Mouse (Mus musculus) E14TG2a.4 (cell line): ENCODE results near the gene 2810004N23Rik.

Source experiments
- H3K27me3 ChIP-seq: 2 replicates; pipeline ENCODE4 v1.6.1; 2014; ENCODE audit warnings: low read length, control low read depth; ENCODE audit not compliant: insufficient read depth
- H3K36me3 ChIP-seq: 2 replicates; pipeline ENCODE4 v1.6.1; 2014; ENCODE audit warnings: low read length, control low read depth; ENCODE audit not compliant: insufficient read depth
- H3K4me1 ChIP-seq: replicated peaks from 2 replicates; pipeline ENCODE4 v1.6.1; 2014; ENCODE audit warnings: low read depth, low read length, control low read depth
- H3K4me3 ChIP-seq: replicated peaks from 2 replicates; pipeline ENCODE4 v1.5.1; 2014; ENCODE audit warnings: mild to moderate bottlenecking, low read length
- H3K9me3 ChIP-seq: 2 replicates; pipeline ENCODE4 v1.6.1; 2014; ENCODE audit warnings: low read length, control low read depth
- CTCF ChIP-seq: conservative IDR thresholded peaks from 2 replicates; pipeline ENCODE4 v1.5.1; 2014; ENCODE audit warnings: low read length
- NANOG ChIP-seq: IDR thresholded peaks from 2 replicates; pipeline ENCODE4 v1.6.1; 2014; ENCODE audit warnings: borderline replicate concordance, low read length, mixed read lengths
- POU5F1 ChIP-seq: IDR thresholded peaks from 2 replicates; pipeline ENCODE4 v1.6.1; 2014; ENCODE audit warnings: low read length, borderline replicate concordance

Gene 2810004N23Rik

DNA sequence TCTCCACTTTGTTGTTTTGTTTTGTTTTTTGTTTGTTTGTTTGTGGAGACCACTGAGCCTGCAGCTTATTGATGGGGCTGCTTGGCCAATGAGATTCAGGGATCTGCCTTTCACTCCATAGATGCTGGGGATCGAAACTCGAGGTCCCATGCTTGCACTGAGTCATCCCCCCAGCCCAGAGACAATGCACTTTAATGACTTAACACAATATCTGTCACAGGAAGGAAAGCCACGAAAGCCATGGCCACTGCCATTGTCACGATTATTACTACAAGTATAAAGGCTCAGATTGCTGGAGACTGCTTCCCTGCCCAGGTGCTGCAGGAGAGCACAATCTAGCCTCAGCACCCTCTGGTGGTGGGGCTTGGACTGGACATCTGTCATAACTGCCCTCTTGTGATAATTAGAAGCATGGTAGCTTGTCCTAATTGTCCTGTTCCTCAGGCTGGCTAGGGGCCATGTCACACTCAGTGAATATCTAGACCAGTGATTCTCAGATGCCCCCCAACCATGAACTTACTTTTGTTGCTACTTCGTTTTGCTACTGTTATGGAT lies 52.8 kb downstream of the 2810004N23Rik start:
- Histone ChIP-seq H3K36me3 (no peaks in the 10 kb centered on the region), H3K4me1 (peaks cover 14% of the 10 kb centered on the region), H3K27me3 (0 out of 2 replicates have a peak, but pooled peaks cover 2% of the 10 kb centered on the region), H3K4me3 (no peak overlapping the region), H3K9me3 (no peaks in the 10 kb centered on the region)
- peak; percentile 33 for TF ChIP-seq CTCF
- no peak for TF ChIP-seq POU5F1

DNA sequence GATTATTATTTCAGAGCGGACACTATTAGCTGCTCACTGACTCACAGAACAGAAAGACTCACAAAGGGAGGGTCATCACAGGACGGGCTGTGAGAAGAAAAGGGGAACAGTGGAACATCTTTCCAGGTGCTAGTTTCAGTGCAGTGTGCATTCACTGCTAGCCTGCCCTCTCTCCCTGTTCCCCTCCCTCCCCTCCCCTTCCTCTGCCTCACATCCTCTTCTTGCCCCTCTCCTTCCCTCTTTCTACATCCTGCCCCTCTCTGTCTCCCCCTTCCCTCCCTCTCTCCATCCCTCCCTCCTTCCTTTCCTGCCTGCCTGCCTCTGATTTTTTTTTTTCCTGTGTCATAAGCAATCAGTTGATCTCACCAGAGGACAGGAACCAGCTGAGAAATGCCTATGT lies 53.5 kb downstream of the 2810004N23Rik start:
- Histone ChIP-seq H3K36me3 (no peaks in the 10 kb centered on the region), H3K4me3 (no peak overlapping the region), H3K4me1 (peaks cover 17% of the 10 kb centered on the region), H3K9me3 (no peaks in the 10 kb centered on the region), H3K27me3 (peaks cover 4% of the 10 kb centered on the region; the same call in 1 of the 2 replicates)
- TF ChIP-seq NANOG (no peak), POU5F1 (no peak), CTCF (no peak)

DNA sequence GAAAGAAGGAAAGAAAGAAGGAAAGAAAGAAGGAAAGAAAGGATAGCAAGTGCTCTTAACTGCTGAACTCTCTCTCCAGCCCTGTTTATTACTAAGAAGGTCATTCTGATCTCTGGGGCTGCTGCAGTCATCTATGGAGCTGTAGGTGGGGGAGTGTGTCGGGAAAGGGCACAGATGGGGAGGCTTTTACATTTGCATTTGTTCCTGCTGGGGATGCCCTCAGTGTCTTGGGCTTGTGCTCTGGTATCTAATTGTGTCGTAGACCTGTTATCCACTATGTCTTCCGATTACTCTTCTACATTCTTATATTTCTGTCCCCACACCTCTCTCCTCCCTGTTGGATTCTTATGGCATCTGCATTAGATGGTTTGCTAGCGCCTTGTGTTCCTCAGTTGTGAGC lies 56.9 kb downstream of the 2810004N23Rik start:
- Histone ChIP-seq H3K36me3 (no peaks in the 10 kb centered on the region), H3K9me3 (no peaks in the 10 kb centered on the region), H3K4me1 (peaks cover 48% of the 10 kb centered on the region), H3K27me3 (peaks cover 6% of the 10 kb centered on the region; the same call in 1 of the 2 replicates), H3K4me3 (no peak overlapping the region)
- TF ChIP-seq NANOG, result no peak
- no peak for TF ChIP-seq POU5F1
- TF ChIP-seq CTCF, result no peak

DNA sequence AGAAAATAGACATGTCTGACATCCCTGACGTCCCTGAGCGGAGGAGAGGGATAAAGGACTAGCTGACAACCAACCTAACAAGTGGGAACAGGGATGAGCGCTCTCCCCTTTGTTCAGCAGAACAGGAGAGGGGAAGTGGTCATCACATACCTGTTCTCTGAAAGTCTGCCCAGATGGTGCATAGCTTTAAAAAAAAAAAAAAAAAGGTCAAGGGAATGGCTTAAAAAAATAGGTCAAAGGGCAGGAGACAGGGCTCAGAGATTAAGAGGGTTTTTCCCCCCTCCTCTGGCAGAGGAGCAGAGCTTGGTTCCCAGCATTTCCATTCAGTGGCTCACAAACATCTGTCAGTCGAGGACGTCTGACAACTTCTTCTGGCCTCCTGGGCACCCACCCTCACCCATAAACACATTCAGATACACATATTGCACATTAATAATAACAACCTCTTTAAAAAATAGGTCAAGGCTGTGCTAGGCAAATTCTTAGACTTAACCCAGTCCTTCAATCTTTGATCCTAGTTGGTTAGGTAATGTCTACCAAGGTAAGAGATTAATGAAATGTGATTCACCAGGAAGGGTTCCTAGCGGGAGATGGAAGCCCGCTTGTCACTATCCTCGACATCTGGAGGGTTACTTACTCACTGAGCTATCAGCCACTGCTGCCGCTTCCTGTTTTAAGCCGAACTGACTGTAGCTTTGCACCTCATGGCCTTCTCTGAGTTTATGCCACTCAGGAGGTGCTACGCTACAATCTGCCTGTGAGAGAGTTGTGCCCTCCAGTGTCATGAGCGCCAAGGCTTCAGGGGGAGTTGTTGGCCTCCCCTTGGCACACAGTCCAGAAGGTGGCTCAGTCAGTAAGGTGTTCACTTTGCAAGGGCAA lies 58.9 kb downstream of the 2810004N23Rik start:
- TF ChIP-seq CTCF (no peak), NANOG (no peak), POU5F1 (no peak)
- no peak overlapping the region for H3K4me3 ChIP-seq

GRCm38 (mm10) chr8:124800542-124800941 lies 62.4 kb downstream of the 2810004N23Rik start:
- Histone ChIP-seq H3K27me3 (peaks cover 34% of the 10 kb centered on the region), H3K4me1 (peaks cover 72% of the 10 kb centered on the region), H3K36me3 (no peaks in the 10 kb centered on the region), H3K9me3 (no peaks in the 10 kb centered on the region), H3K4me3 (no peak overlapping the region)
- TF ChIP-seq NANOG (no peak), CTCF (no peak), POU5F1 (no peak)

More for the DNA sequence above, 58.9 kb downstream of the 2810004N23Rik start:
- Histone ChIP-seq H3K9me3 (no peaks in the 10 kb centered on the region), H3K4me1 (peaks cover 52% of the 10 kb centered on the region), H3K36me3 (no peaks in the 10 kb centered on the region), H3K27me3 (peaks cover 6% of the 10 kb centered on the region; the same call in 1 of the 2 replicates)

GRCm38 (mm10) chr8:124795781-124796488 lies 67.0 kb downstream of the 2810004N23Rik start:
- no peaks in the 10 kb centered on the region for H3K9me3 ChIP-seq
- 0 out of 2 replicates have a peak overlapping the region, but pooled peaks have one; percentile 17 for H3K4me3 ChIP-seq
- H3K36me3 ChIP-seq, result no peaks in the 10 kb centered on the region
- peaks cover 71% of the 10 kb centered on the region for H3K27me3 ChIP-seq
- TF ChIP-seq POU5F1 (no peak), NANOG (no peak), CTCF (no peak)
- peaks cover 66% of the 10 kb centered on the region for H3K4me1 ChIP-seq

- no peaks in the 10 kb centered on the region for H3K9me3 ChIP-seq
- TF ChIP-seq CTCF, result no peak; the same call in 1 of the 2 replicates
- no peak for TF ChIP-seq POU5F1
- TF ChIP-seq NANOG, result no peak
- no peaks in the 10 kb centered on the region for H3K36me3 ChIP-seq
- H3K4me1 ChIP-seq, result peaks cover 56% of the 10 kb centered on the region
- H3K4me3 ChIP-seq, result peak overlapping the region; percentile 82
- H3K27me3 ChIP-seq, result peaks cover 85% of the 10 kb centered on the region
Observed at GRCm38 (mm10) chr8:124794486-124794780, 68.5 kb downstream of the 2810004N23Rik start.

DNA sequence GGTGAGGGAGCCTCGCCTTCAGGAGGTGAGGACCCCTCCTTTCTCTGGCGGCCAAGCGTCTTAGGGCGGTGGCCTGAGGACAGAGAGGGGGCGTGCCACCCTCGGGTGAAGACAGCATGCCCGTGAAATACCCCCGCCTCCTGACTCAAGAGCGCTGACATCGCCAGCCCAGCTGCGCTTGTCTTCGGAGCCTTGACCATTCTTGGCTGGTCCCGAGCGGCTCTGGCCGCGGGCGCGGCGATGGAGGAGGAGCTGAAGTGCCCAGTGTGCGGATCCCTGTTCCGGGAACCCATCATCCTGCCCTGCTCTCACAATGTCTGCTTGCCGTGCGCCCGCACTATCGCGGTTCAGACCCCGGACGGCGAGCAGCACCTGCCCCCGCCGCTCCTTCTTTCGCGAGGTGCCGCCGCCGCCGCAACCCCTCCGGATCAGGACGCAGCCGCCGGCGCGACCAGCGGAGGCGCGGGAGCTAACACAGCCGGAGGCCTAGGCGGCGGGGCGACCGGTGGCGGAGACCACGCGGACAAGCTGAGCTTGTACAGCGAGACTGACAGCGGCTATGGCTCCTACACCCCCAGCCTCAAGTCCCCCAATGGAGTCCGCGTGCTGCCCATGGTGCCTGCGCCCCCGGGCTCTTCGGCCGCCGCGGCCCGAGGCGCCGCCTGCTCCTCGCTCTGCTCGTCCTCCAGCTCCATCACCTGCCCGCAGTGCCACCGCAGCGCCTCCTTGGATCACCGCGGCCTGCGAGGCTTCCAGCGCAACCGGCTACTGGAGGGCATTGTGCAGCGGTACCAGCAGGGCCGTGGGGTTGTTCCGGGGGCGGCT lies 69.0 kb downstream of the 2810004N23Rik start:
- no peak for TF ChIP-seq NANOG
- TF ChIP-seq CTCF, result no peak
- no peak for TF ChIP-seq POU5F1
- Histone ChIP-seq H3K9me3 (no peaks in the 10 kb centered on the region), H3K4me1 (peaks cover 50% of the 10 kb centered on the region), H3K4me3 (peak overlapping the region; percentile 82), H3K36me3 (no peaks in the 10 kb centered on the region), H3K27me3 (peaks cover 90% of the 10 kb centered on the region)
